In the genomic region with DNA sequence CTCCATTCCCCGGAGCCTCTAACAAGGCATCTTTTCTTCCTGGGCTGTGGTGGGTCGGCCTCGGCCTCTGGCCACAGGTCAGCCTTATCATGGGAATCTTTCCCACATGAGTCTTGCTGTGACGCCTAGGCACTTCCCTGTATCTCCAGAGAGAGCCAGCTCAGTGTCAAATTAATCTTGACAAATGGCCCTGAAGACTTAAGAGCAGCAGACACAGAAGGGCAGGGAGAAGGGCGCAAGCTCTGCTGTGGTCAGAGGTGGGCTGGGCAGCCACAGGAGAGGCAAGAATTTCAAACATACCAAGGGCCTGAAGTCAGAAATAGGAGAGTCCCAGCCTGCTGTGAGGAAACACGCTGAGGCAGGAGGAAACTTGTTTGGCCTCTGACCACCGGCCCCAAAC, we compare ENCODE assay signal across 10 mouse cellular contexts. TPM values are rescaled to one million over a fixed set of nuclear protein-coding genes. Genes with fewer than 3 reads are reported as not detected.
DNase-seq lines count a peak whose midpoint lies in the region; ATAC-seq lines count a peak whose summit lies in the region.
"Had no signal": no experiment of that assay in that cellular context is flagged by ENCODE, and none has a peak within 500 bp of the region (broad histone marks: within the 10 kb centered on the region; RNA-seq: fewer than 3 reads in every experiment).

No protein-coding gene starts in this region.

- no peak overlapping the region for H3K9ac ChIP-seq in hindbrain, embryonic 12.5 days
- no peak overlapping the region for H3K9ac ChIP-seq in hindbrain, embryonic 13.5 days
- no peak overlapping the region for H3K9ac ChIP-seq in heart, embryonic 15.5 days
- H3K9ac ChIP-seq in forebrain, embryonic 13.5 days, result no peak overlapping the region

- H3K27ac ChIP-seq in hindbrain, embryonic 12.5 days, result 0 out of 2 replicates have a peak overlapping the region, but pooled peaks have one; percentile 25
- H3K27ac ChIP-seq in hindbrain, embryonic 13.5 days, result no peak overlapping the region
- H3K27ac ChIP-seq in heart, embryonic 15.5 days, result peak overlapping the region; percentile 91
- no peak overlapping the region for H3K27ac ChIP-seq in forebrain, embryonic 13.5 days
- H3K27ac ChIP-seq: macrophage had no signal

- no peak overlapping the region for H3K4me3 ChIP-seq in hindbrain, embryonic 12.5 days
- H3K4me3 ChIP-seq in hindbrain, embryonic 13.5 days, result no peak overlapping the region
- no peak overlapping the region for H3K4me3 ChIP-seq in heart, embryonic 15.5 days
- no peak overlapping the region for H3K4me3 ChIP-seq in forebrain, embryonic 13.5 days

- H3K4me1 ChIP-seq in hindbrain, embryonic 12.5 days, result peaks cover 22% of the 10 kb centered on the region
- H3K4me1 ChIP-seq in hindbrain, embryonic 13.5 days (replicated peaks), result peaks cover 30% of the 10 kb centered on the region
- peaks cover 59% of the 10 kb centered on the region for H3K4me1 ChIP-seq in heart, embryonic 15.5 days (replicated peaks)
- no peaks in the 10 kb centered on the region for H3K4me1 ChIP-seq in forebrain, embryonic 13.5 days

- 20% methylated on average over 7 of the region's 7 CpGs for WGBS in hindbrain, embryonic 12.5 days
- WGBS in hindbrain, embryonic 13.5 days, result 33% methylated on average over 7 of the region's 7 CpGs
- WGBS in heart, embryonic 15.5 days, result 22% methylated on average over 7 of the region's 7 CpGs
- WGBS in forebrain, embryonic 13.5 days, result 67% methylated on average over 7 of the region's 7 CpGs

- H3K27me3 ChIP-seq in hindbrain, embryonic 12.5 days, result no peaks in the 10 kb centered on the region
- H3K27me3 ChIP-seq in hindbrain, embryonic 13.5 days, result no peaks in the 10 kb centered on the region
- H3K27me3 ChIP-seq in heart, embryonic 15.5 days, result no peaks in the 10 kb centered on the region
- H3K27me3 ChIP-seq in forebrain, embryonic 13.5 days, result no peaks in the 10 kb centered on the region

- H3K9me3 ChIP-seq in hindbrain, embryonic 12.5 days (replicated peaks), result no peaks in the 10 kb centered on the region
- H3K9me3 ChIP-seq in hindbrain, embryonic 13.5 days, result no peaks in the 10 kb centered on the region
- no peaks in the 10 kb centered on the region for H3K9me3 ChIP-seq in heart, embryonic 15.5 days (replicated peaks)
- H3K9me3 ChIP-seq in forebrain, embryonic 13.5 days (replicated peaks), result no peaks in the 10 kb centered on the region

- no peaks in the 10 kb centered on the region for H3K36me3 ChIP-seq in hindbrain, embryonic 12.5 days
- H3K36me3 ChIP-seq in hindbrain, embryonic 13.5 days, result no peaks in the 10 kb centered on the region
- no peaks in the 10 kb centered on the region for H3K36me3 ChIP-seq in heart, embryonic 15.5 days
- H3K36me3 ChIP-seq in forebrain, embryonic 13.5 days (ENCODE audit: poor library complexity, severe bottlenecking), result no peaks in the 10 kb centered on the region

- no peak overlapping the region for H3K4me2 ChIP-seq in hindbrain, embryonic 12.5 days (replicated peaks)
- H3K4me2 ChIP-seq in hindbrain, embryonic 13.5 days, result no peak overlapping the region
- H3K4me2 ChIP-seq in heart, embryonic 15.5 days, result no peak overlapping the region
- no peak overlapping the region for H3K4me2 ChIP-seq in forebrain, embryonic 13.5 days

- DNase-seq in adipocyte (ENCODE audit: low spot score), result peak; percentile 67
- peak; percentile 72 for DNase-seq in lung, postnatal 36 days
- no peak for DNase-seq in cerebellum, adult 18-20 months
- no peak for DNase-seq in spleen, adult 18-20 months
- DNase-seq: cerebellum, adult 2 months had no signal

- no peak for ATAC-seq in hindbrain, embryonic 12.5 days (ENCODE audit: low FRiP score)
- no peak for ATAC-seq in hindbrain, embryonic 13.5 days (ENCODE audit: low FRiP score)
- ATAC-seq in heart, embryonic 15.5 days (replicated peaks; ENCODE audit: insufficient number of reproducible peaks, insufficient read depth, low FRiP score, low read depth), result no peak
- ATAC-seq in forebrain, embryonic 13.5 days, result no peak

RNA-seq across cellular contexts. Expression of gene Adamtsl4, which starts 8.6 kb away (rescaled TPM):
- polyA plus RNA-seq in hindbrain, embryonic 12.5 days (2016; fragmentation: Nextera tagmentation; extraction: Ambion mirVana), result 0.65 and 1.2 TPM in 2 replicates
- 0.98 and 1.0 TPM in 2 replicates for polyA plus RNA-seq in hindbrain, embryonic 13.5 days (2015; fragmentation: Nextera tagmentation; extraction: Ambion mirVana)
- 6.9 and 10.6 TPM in 2 replicates for polyA plus RNA-seq in heart, embryonic 15.5 days (2015; fragmentation: Nextera tagmentation; extraction: Ambion mirVana)
- polyA plus RNA-seq in forebrain, embryonic 13.5 days (2015; fragmentation: Nextera tagmentation; extraction: Ambion mirVana), result 0.53 and 0.80 TPM in 2 replicates

RNA-seq across cellular contexts. Expression of gene Mcl1, which starts 37.8 kb away (rescaled TPM):
- 86.4 TPM in 2 replicates for polyA plus RNA-seq in hindbrain, embryonic 12.5 days (2016; fragmentation: Nextera tagmentation; extraction: Ambion mirVana)
- 49.3 and 54.2 TPM in 2 replicates for polyA plus RNA-seq in hindbrain, embryonic 13.5 days (2015; fragmentation: Nextera tagmentation; extraction: Ambion mirVana)
- polyA plus RNA-seq in heart, embryonic 15.5 days (2015; fragmentation: Nextera tagmentation; extraction: Ambion mirVana), result 38.4 and 45.4 TPM in 2 replicates
- 40.3 and 44.0 TPM in 2 replicates for polyA plus RNA-seq in forebrain, embryonic 13.5 days (2015; fragmentation: Nextera tagmentation; extraction: Ambion mirVana)

RNA-seq across cellular contexts. Expression of gene Ecm1, which starts 43.0 kb away (rescaled TPM):
- 12.6 and 13.2 TPM in 2 replicates for polyA plus RNA-seq in hindbrain, embryonic 12.5 days (2016; fragmentation: Nextera tagmentation; extraction: Ambion mirVana)
- polyA plus RNA-seq in hindbrain, embryonic 13.5 days (2015; fragmentation: Nextera tagmentation; extraction: Ambion mirVana), result 12.9 and 13.4 TPM in 2 replicates
- 56.3 and 60.6 TPM in 2 replicates for polyA plus RNA-seq in heart, embryonic 15.5 days (2015; fragmentation: Nextera tagmentation; extraction: Ambion mirVana)
- 9.5 and 12.2 TPM in 2 replicates for polyA plus RNA-seq in forebrain, embryonic 13.5 days (2015; fragmentation: Nextera tagmentation; extraction: Ambion mirVana)

Comparison
In these comparisons a context has a peak if more than half of its experiments do, and no peak if none do; other contexts are left out.
1. H3K27ac ChIP-seq: peak in hindbrain, embryonic 12.5 days (single experiment) and heart, embryonic 15.5 days (single experiment); none in hindbrain, embryonic 13.5 days (single experiment) and forebrain, embryonic 13.5 days (single experiment).
2. DNase-seq: peak in adipocyte (single experiment) and lung, postnatal 36 days (single experiment); none in cerebellum, adult 18-20 months (0 of 2) and spleen, adult 18-20 months (0 of 2).